Mouse (Mus musculus) megakaryocyte, embryonic 14.5 days (primary cell): Measurements from ENCODE around the gene 1700023F06Rik. TPM values are rescaled to one million over a fixed set of nuclear protein-coding genes. Genes with fewer than 3 reads are reported as not detected.

Experiments
- H3K27me3 ChIP-seq: replicated peaks from 2 replicates; pipeline ENCODE3; 2012; ENCODE audit warnings: inconsistent platforms
- H3K36me3 ChIP-seq: replicated peaks from 2 replicates; pipeline ENCODE3; 2012; ENCODE audit warnings: low read length, inconsistent platforms, mixed read lengths
- H3K4me1 ChIP-seq: 2 replicates; pipeline ENCODE4 v1.6.1; 2012; ENCODE audit warnings: inconsistent platforms
- H3K4me3 ChIP-seq: replicated peaks from 2 replicates; pipeline ENCODE3; 2012; ENCODE audit warnings: moderate library complexity, mild to moderate bottlenecking, inconsistent platforms
- H3K9me3 ChIP-seq: 2 replicates; pipeline ENCODE4 v1.6.1; 2012; ENCODE audit warnings: inconsistent platforms
- FLI1 ChIP-seq: IDR thresholded peaks from 2 replicates; pipeline ENCODE4 v1.6.1; 2012; ENCODE audit warnings: low read length, inconsistent platforms, mixed read lengths
- GATA1 ChIP-seq: IDR thresholded peaks from 3 replicates; pipeline ENCODE4 v1.6.1; 2012; ENCODE audit warnings: mixed read lengths, low read length, inconsistent platforms, borderline replicate concordance
- polyA plus RNA-seq: library from polyadenylated mRNA; stranded (reverse); fragments of >175 nt; gene quantifications from 2 replicates; pipeline ENCODE4 v1.2.3, GENCODE M21; 2012; ENCODE audit warnings: low replicate concordance; ENCODE audit not compliant: insufficient read depth

The 1700023F06Rik gene
- polyA plus RNA-seq, 1 experiment = not detected

DNA sequence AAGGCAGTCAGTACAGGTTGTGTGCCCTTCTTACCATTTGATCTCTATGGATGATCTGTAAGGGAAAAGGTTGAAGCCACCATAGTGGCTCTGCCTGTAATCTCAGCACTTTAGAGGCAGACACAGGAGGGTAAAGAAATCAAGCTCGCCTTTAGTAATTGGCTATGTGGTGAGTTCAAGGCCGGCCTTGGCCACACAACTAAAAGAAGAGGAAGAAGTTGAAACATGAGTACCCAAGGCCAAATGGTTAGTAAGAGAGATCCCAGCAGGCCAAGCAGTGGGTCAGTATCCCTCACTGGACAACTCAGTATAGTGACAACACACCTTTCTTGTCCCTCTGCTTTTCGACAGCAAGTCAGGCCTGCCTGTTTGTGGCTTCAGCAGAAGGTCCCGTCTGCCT, 58.6 kb downstream of the 1700023F06Rik start:
- Histone ChIP-seq H3K27me3 (no peaks in the 10 kb centered on the region), H3K36me3 (peaks cover 7% of the 10 kb centered on the region), H3K4me1 (peaks cover 46% of the 10 kb centered on the region), H3K9me3 (no peaks in the 10 kb centered on the region), H3K4me3 (no peak overlapping the region)
- TF ChIP-seq GATA1 (no peak), FLI1 (no peak)

Other genes starting within 250 kb of the 1700023F06Rik start
- 5.7 and 17.6 TPM in 2 replicates for gene Nmt1, start 180.4 kb downstream of the 1700023F06Rik start, polyA plus RNA-seq
- 56.4 and 77.6 TPM in 2 replicates for gene Dcakd, start 180.2 kb downstream of the 1700023F06Rik start, polyA plus RNA-seq
- gene Plcd3, start 106.9 kb downstream of the 1700023F06Rik start, polyA plus RNA-seq = 0.18 TPM in 1 of 2 replicates, not detected in the other
- 42.5 and 61.0 TPM in 2 replicates for gene Acbd4, start 106.9 kb downstream of the 1700023F06Rik start, polyA plus RNA-seq
- 24.4 and 98.1 TPM in 2 replicates for gene Hexim1, start 92.3 kb downstream of the 1700023F06Rik start, polyA plus RNA-seq
- gene Hexim2, start 76.1 kb downstream of the 1700023F06Rik start, polyA plus RNA-seq = 73.5 and 168 TPM in 2 replicates
- 25.5 and 36.6 TPM in 2 replicates for gene Fmnl1, start 37.5 kb downstream of the 1700023F06Rik start, polyA plus RNA-seq
- not detected in 2 replicates for gene Spata32, start 9.9 kb upstream of the 1700023F06Rik start, polyA plus RNA-seq
- 1.0 and 2.3 TPM in 2 replicates for gene Map3k14, start 58.9 kb upstream of the 1700023F06Rik start, polyA plus RNA-seq
- 4.9 TPM in 1 of 2 replicates, not detected in the other for gene Arhgap27, start 155.1 kb upstream of the 1700023F06Rik start, polyA plus RNA-seq
- 8.1 and 12.1 TPM in 2 replicates for gene Plekhm1, start 204.1 kb upstream of the 1700023F06Rik start, polyA plus RNA-seq